Mouse (Mus musculus) liver, embryonic 14.5 days (tissue): ENCODE measurements around the gene Adsl.

Source experiments
- CTCF ChIP-seq: IDR thresholded peaks from 2 replicates; pipeline ENCODE4 v1.5.1; 2016; ENCODE audit warnings: antibody characterized with exemption, low read depth, control low read depth
- EP300 ChIP-seq: IDR thresholded peaks from 2 replicates; pipeline ENCODE4 v1.6.1; 2016; ENCODE audit warnings: antibody characterized with exemption, low read depth

- TF ChIP-seq CTCF (no peak), EP300 (no peak)
Measured at GRCm38 (mm10) chr15:81013186-81013585, 64.9 kb downstream of the Adsl start.
